Mouse (Mus musculus): ENCODE results near the gene Gm5431. TPM values are rescaled to one million over a fixed set of nuclear protein-coding genes. Genes with fewer than 3 reads are reported as not detected.

Gm5431 gene
- polyA plus RNA-seq, 2 experiments = 0.16 to 0.22 TPM

- Histone ChIP-seq H3K27ac (replicated peaks; ENCODE audit: low read depth, low read length) (no peak overlapping the region), H3K36me3 (ENCODE audit: control insufficient read depth, insufficient read depth, low read length) (no peaks in the 10 kb centered on the region), H3K9ac (ENCODE audit: low read depth, low read length, severe bottlenecking) (no peak overlapping the region), H3K27me3 (ENCODE audit: control insufficient read depth, insufficient read depth, low read length) (no peaks in the 10 kb centered on the region), H3K4me1 (ENCODE audit: control insufficient read depth, insufficient read depth, low read length) (no peaks in the 10 kb centered on the region), H3K4me3 (replicated peaks; ENCODE audit: low read length) (no peak overlapping the region), H3K4me2 (replicated peaks; ENCODE audit: low read depth, low read length, severe bottlenecking) (no peak overlapping the region), H3K9me3 (ENCODE audit: control insufficient read depth, low read length) (no peaks in the 10 kb centered on the region)
- TF ChIP-seq POLR2A (IDR thresholded peaks at IDR 0.05; ENCODE audit: borderline replicate concordance, extremely low read depth, insufficient read depth, insufficient read length) = no peak
- 85% methylated on average over 7 of the region's 7 CpGs for WGBS
- no peak for ATAC-seq (ENCODE audit: low FRiP score, low read depth)
- DNase-seq (ENCODE audit: low spot score) = no peak
These were observed 29.2 kb downstream of the Gm5431 start for GRCm38 (mm10) chr11:48872695-48873300.

GRCm38 (mm10) chr11:48871817-48872541 is 30.0 kb downstream of the Gm5431 start:
- Histone ChIP-seq H3K27ac (replicated peaks; ENCODE audit: low read depth, low read length) (no peak overlapping the region), H3K36me3 (ENCODE audit: control insufficient read depth, insufficient read depth, low read length) (no peaks in the 10 kb centered on the region), H3K4me2 (replicated peaks; ENCODE audit: low read depth, low read length, severe bottlenecking) (peak overlapping the region; percentile 57), H3K4me1 (ENCODE audit: control insufficient read depth, insufficient read depth, low read length) (no peaks in the 10 kb centered on the region), H3K9me3 (ENCODE audit: control insufficient read depth, low read length) (no peaks in the 10 kb centered on the region), H3K4me3 (replicated peaks; ENCODE audit: low read length) (peak overlapping the region; percentile 36), H3K9ac (ENCODE audit: low read depth, low read length, severe bottlenecking) (peak overlapping the region; percentile 48), H3K27me3 (ENCODE audit: control insufficient read depth, insufficient read depth, low read length) (no peaks in the 10 kb centered on the region)
- 10% methylated on average over 17 of the region's 17 CpGs for WGBS
- DNase-seq (ENCODE audit: low spot score) (no peak), ATAC-seq (ENCODE audit: low FRiP score, low read depth) (0 out of 2 replicates have a peak, but pooled peaks have one; percentile 21)
- no peak for TF ChIP-seq POLR2A (IDR thresholded peaks at IDR 0.05; ENCODE audit: borderline replicate concordance, extremely low read depth, insufficient read depth, insufficient read length)

GRCm38 (mm10) chr11:48871201-48871772 is 30.7 kb downstream of the Gm5431 start, which contains the start of gene Irgm1:
TSS of gene Irgm1 (minus strand) at chr11:48871683.
- peak within 1 kb of the TSS; percentile 39; the same call in 1 of the 2 replicates for H3K27ac ChIP-seq (replicated peaks; ENCODE audit: low read depth, low read length)

GRCm38 (mm10) chr11:48870781-48871180 is 31.2 kb downstream of the Gm5431 start:
- peak overlapping the region; percentile 36 for H3K4me3 ChIP-seq (replicated peaks; ENCODE audit: low read length)
- H3K36me3 ChIP-seq (ENCODE audit: control insufficient read depth, insufficient read depth, low read length) = no peaks in the 10 kb centered on the region
- H3K4me1 ChIP-seq (ENCODE audit: control insufficient read depth, insufficient read depth, low read length) = no peaks in the 10 kb centered on the region
- H3K9me3 ChIP-seq (ENCODE audit: control insufficient read depth, low read length) = no peaks in the 10 kb centered on the region
- no peak for ATAC-seq (ENCODE audit: low FRiP score, low read depth)
- peak overlapping the region; percentile 39; the same call in 1 of the 2 replicates for H3K27ac ChIP-seq (replicated peaks; ENCODE audit: low read depth, low read length)
- peak overlapping the region; percentile 48 for H3K9ac ChIP-seq (ENCODE audit: low read depth, low read length, severe bottlenecking)
- 28% methylated on average over 7 of the region's 7 CpGs for WGBS
- peak overlapping the region; percentile 57 for H3K4me2 ChIP-seq (replicated peaks; ENCODE audit: low read depth, low read length, severe bottlenecking)
- DNase-seq (ENCODE audit: low spot score) = no peak
- H3K27me3 ChIP-seq (ENCODE audit: control insufficient read depth, insufficient read depth, low read length) = no peaks in the 10 kb centered on the region
- TF ChIP-seq POLR2A (IDR thresholded peaks at IDR 0.05; ENCODE audit: borderline replicate concordance, extremely low read depth, insufficient read depth, insufficient read length) = no peak

More at GRCm38 (mm10) chr11:48871201-48871772, 30.7 kb downstream of the Gm5431 start, which contains the start of gene Irgm1:
- H3K4me3 ChIP-seq (replicated peaks; ENCODE audit: low read length) = peak within 1 kb of the TSS; percentile 36
- H3K4me2 ChIP-seq (replicated peaks; ENCODE audit: low read depth, low read length, severe bottlenecking) = peak within 1 kb of the TSS; percentile 57
- no peak for TF ChIP-seq POLR2A (IDR thresholded peaks at IDR 0.05; ENCODE audit: borderline replicate concordance, extremely low read depth, insufficient read depth, insufficient read length)
- ATAC-seq (ENCODE audit: low FRiP score, low read depth) = peak; percentile 42
- peak within 1 kb of the TSS; percentile 48 for H3K9ac ChIP-seq (ENCODE audit: low read depth, low read length, severe bottlenecking)
- under 1% methylated on average over 19 of the region's 19 CpGs for WGBS
- peak; percentile 52 for DNase-seq (ENCODE audit: low spot score)
- no peaks in the 10 kb centered on the region for H3K9me3 ChIP-seq (ENCODE audit: control insufficient read depth, low read length)
- H3K36me3 ChIP-seq (ENCODE audit: control insufficient read depth, insufficient read depth, low read length) = no peaks in the 10 kb centered on the region
- no peaks in the 10 kb centered on the region for H3K4me1 ChIP-seq (ENCODE audit: control insufficient read depth, insufficient read depth, low read length)
- no peaks in the 10 kb centered on the region for H3K27me3 ChIP-seq (ENCODE audit: control insufficient read depth, insufficient read depth, low read length)

GRCm38 (mm10) chr11:48869380-48870110 is 32.5 kb downstream of the Gm5431 start:
- Histone ChIP-seq H3K27ac (replicated peaks; ENCODE audit: low read depth, low read length) (no peak overlapping the region), H3K4me2 (replicated peaks; ENCODE audit: low read depth, low read length, severe bottlenecking) (no peak overlapping the region), H3K36me3 (ENCODE audit: control insufficient read depth, insufficient read depth, low read length) (no peaks in the 10 kb centered on the region), H3K9ac (ENCODE audit: low read depth, low read length, severe bottlenecking) (no peak overlapping the region), H3K4me3 (replicated peaks; ENCODE audit: low read length) (no peak overlapping the region), H3K9me3 (ENCODE audit: control insufficient read depth, low read length) (no peaks in the 10 kb centered on the region), H3K27me3 (ENCODE audit: control insufficient read depth, insufficient read depth, low read length) (no peaks in the 10 kb centered on the region), H3K4me1 (ENCODE audit: control insufficient read depth, insufficient read depth, low read length) (no peaks in the 10 kb centered on the region)
- TF ChIP-seq POLR2A (IDR thresholded peaks at IDR 0.05; ENCODE audit: borderline replicate concordance, extremely low read depth, insufficient read depth, insufficient read length) = no peak
- DNase-seq (ENCODE audit: low spot score) (no peak), ATAC-seq (ENCODE audit: low FRiP score, low read depth) (no peak)
- WGBS = 69% methylated on average over 7 of the region's 7 CpGs

Data from limb, embryonic 14.5 days (tissue).